Mouse (Mus musculus) limb, embryonic 14.5 days (tissue): Measurements from ENCODE around the gene Cs. TPM values are rescaled to one million over a fixed set of nuclear protein-coding genes. Genes with fewer than 3 reads are reported as not detected.
A peak's percentile ranks its signal among the peaks of the same experiment; 100 is the strongest.

Source experiments
- ATAC-seq: fragments of 200-750 bp; cut with Nextera tagmentation; 2 replicates; pipeline ENCODE4 v1.8.0; 2017; ENCODE audit warnings: low read depth, moderate number of reproducible peaks, moderate TSS enrichment; ENCODE audit not compliant: low FRiP score
- DNase-seq: peaks from one replicate; pipeline ENCODE4 v3.0.0-alpha.2; 2015; ENCODE audit warnings: low spot score
- H3K27ac ChIP-seq: fragments of 300-500 bp; sonication (generic); replicated peaks from 2 replicates; pipeline ENCODE4 v1.5.1; 2014; ENCODE audit warnings: low read depth, mild to moderate bottlenecking, low read length, moderate library complexity, mixed read lengths
- H3K27me3 ChIP-seq: fragments of 300-500 bp; sonication (generic); 2 replicates; pipeline ENCODE4 v1.6.1; 2014; ENCODE audit warnings: low read length, mixed read lengths; ENCODE audit not compliant: control insufficient read depth, insufficient read depth
- H3K36me3 ChIP-seq: fragments of 300-500 bp; sonication (generic); 2 replicates; pipeline ENCODE4 v1.6.1; 2014; ENCODE audit warnings: mild to moderate bottlenecking, low read length, moderate library complexity, mixed read lengths; ENCODE audit not compliant: control insufficient read depth, insufficient read depth
- H3K4me1 ChIP-seq: fragments of 300-500 bp; sonication (generic); 2 replicates; pipeline ENCODE4 v1.6.1; 2014; ENCODE audit warnings: antibody characterized with exemption, low read length, mixed read lengths; ENCODE audit not compliant: control insufficient read depth, insufficient read depth
- H3K4me2 ChIP-seq: fragments of 300-500 bp; sonication (generic); replicated peaks from 2 replicates; pipeline ENCODE4 v1.6.1; 2014; ENCODE audit warnings: low read depth, mild to moderate bottlenecking, low read length, moderate library complexity; ENCODE audit not compliant: severe bottlenecking
- H3K4me3 ChIP-seq: fragments of 300-500 bp; sonication (generic); replicated peaks from 2 replicates; pipeline ENCODE4 v1.5.1; 2014; ENCODE audit warnings: low read length
- H3K9ac ChIP-seq: fragments of 300-500 bp; sonication (generic); 2 replicates; pipeline ENCODE4 v1.6.1; 2014; ENCODE audit warnings: mild to moderate bottlenecking, low read depth, low read length, moderate library complexity; ENCODE audit not compliant: severe bottlenecking
- H3K9me3 ChIP-seq: fragments of 300-500 bp; sonication (generic); 2 replicates; pipeline ENCODE4 v1.6.1; 2016; ENCODE audit warnings: low read length; ENCODE audit not compliant: control insufficient read depth
- POLR2A ChIP-seq: fragments of 200-500 bp; IDR thresholded peaks from 2 replicates; pipeline ENCODE4 v1.8.0; 2012; ENCODE audit warnings: inconsistent platforms, mild to moderate bottlenecking, moderate library complexity, borderline replicate concordance; ENCODE audit not compliant: insufficient read depth, insufficient read length; ENCODE audit errors: extremely low read depth
- WGBS: fragments of 180-500 bp; shearing (Covaris S2); extraction: QIAGEN DNeasy Blood & Tissue Kit; methylation state at CpG from one replicate; pipeline ENCODE4 v1.1.7; 2014; 5-methylcytosine and 5-hydroxymethylcytosine counted together
- polyA plus RNA-seq, 2 experiments: library from polyadenylated mRNA; depleted of rRNA in 1 of 2; stranded (reverse) in 1 of 2; unstranded in 1 of 2; fragments of >200 nt; fragmentation: Nextera tagmentation in 1 of 2; extraction: Ambion mirVana in 1 of 2; gene quantifications; 2 replicates each; pipeline versions ENCODE4 v1.2.1 to v1.2.3; 2012 to 2014

Gene Cs
- polyA plus RNA-seq, 2 experiments, result 131 to 174 TPM

GRCm38 (mm10) chr10:128309654-128310053 lies 27.9 kb upstream of the Cs start:
- no peak overlapping the region for H3K27ac ChIP-seq
- H3K36me3 ChIP-seq, result peaks cover 53% of the 10 kb centered on the region
- WGBS, result 91% methylated on average over 7 of the region's 7 CpGs
- H3K4me2 ChIP-seq, result no peak overlapping the region
- peaks cover 5% of the 10 kb centered on the region; the same call in 1 of the 2 replicates for H3K4me1 ChIP-seq
- TF ChIP-seq POLR2A, result no peak
- no peaks in the 10 kb centered on the region for H3K9me3 ChIP-seq
- H3K4me3 ChIP-seq, result no peak overlapping the region
- no peaks in the 10 kb centered on the region for H3K27me3 ChIP-seq
- DNase-seq (no peak), ATAC-seq (no peak)
- H3K9ac ChIP-seq, result no peak overlapping the region

DNA sequence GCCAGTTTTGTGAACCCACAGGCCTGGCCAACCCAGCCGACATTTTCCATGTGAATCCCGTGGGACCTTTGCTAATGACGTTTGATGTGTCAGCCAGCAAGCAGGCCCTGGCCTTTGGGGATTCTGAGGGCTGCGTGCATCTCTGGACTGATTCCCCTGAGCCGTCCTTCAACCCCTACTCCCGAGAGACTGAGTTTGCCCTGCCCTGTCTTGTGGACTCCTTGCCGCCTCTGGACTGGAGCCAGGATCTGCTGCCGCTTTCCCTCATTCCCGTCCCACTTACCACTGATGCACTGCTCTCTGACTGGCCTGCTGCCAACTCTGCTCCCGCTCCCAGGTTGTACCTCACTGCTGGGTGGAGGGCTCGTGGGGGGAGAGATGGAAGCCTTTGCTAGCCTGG lies 27.4 kb upstream of the Cs start:
- Histone ChIP-seq H3K36me3 (peaks cover 58% of the 10 kb centered on the region), H3K4me2 (no peak overlapping the region), H3K27ac (no peak overlapping the region), H3K9me3 (no peaks in the 10 kb centered on the region), H3K4me3 (no peak overlapping the region), H3K9ac (no peak overlapping the region), H3K4me1 (peaks cover 5% of the 10 kb centered on the region; the same call in 1 of the 2 replicates), H3K27me3 (no peaks in the 10 kb centered on the region)
- ATAC-seq (no peak), DNase-seq (peak; percentile 17)
- 60% methylated on average over 11 of the region's 11 CpGs for WGBS
- TF ChIP-seq POLR2A, result no peak

DNA sequence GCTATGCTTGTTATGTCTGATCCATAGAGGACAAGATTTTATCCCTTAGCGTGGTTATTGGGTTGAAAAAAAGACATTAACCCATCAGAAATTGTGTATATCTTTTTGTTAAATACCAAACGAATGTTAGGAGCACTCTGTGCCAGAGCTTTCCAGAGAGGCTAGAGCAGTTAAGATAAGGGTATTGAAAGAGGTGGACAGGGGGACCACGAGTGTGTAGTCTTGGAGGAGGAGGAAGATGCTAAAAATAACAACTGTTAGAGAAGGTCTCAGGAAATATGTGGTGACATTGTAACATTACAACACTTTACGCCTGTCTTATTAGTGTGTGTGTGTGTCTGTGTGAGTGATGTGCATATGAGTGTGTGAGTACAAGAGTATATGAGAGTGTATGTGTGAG lies 26.6 kb upstream of the Cs start:
- Histone ChIP-seq H3K36me3 (peaks cover 64% of the 10 kb centered on the region), H3K4me2 (no peak overlapping the region), H3K27me3 (no peaks in the 10 kb centered on the region), H3K9ac (no peak overlapping the region), H3K27ac (no peak overlapping the region), H3K4me1 (peaks cover 5% of the 10 kb centered on the region; the same call in 1 of the 2 replicates), H3K4me3 (no peak overlapping the region), H3K9me3 (no peaks in the 10 kb centered on the region)
- no peak for ATAC-seq
- WGBS, result 82% methylated on average over 4 of the region's 4 CpGs
- no peak for DNase-seq
- no peak for TF ChIP-seq POLR2A

DNA sequence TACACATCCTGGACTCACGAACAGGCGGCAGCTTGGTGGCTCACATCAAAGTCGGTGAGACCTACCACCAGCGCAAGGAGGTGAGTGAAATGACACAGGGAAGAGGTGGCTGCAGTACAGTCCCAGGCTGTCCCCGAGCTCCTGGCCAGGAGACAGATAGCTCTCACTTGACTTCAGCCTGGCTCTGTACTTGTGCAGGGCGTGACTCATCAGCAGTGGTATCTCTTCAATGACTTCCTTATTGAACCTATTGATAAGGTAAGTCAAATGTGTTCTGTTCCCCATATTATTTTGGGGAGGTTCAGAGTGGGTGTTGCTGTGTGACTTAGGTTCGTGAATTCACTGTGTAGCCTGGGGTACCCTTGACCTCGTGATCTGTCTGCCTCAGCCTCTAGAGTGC lies 22.0 kb upstream of the Cs start:
- WGBS, result 96% methylated on average over 8 of the region's 8 CpGs
- Histone ChIP-seq H3K27ac (no peak overlapping the region), H3K4me3 (no peak overlapping the region), H3K4me2 (no peak overlapping the region), H3K9me3 (no peaks in the 10 kb centered on the region), H3K9ac (no peak overlapping the region), H3K27me3 (no peaks in the 10 kb centered on the region), H3K36me3 (peaks cover 86% of the 10 kb centered on the region), H3K4me1 (no peaks in the 10 kb centered on the region)
- no peak for TF ChIP-seq POLR2A
- DNase-seq, result no peak
- ATAC-seq, result no peak

- H3K27me3 ChIP-seq, result no peaks in the 10 kb centered on the region
- H3K36me3 ChIP-seq, result peaks cover 59% of the 10 kb centered on the region
- 55% methylated on average over 12 of the region's 12 CpGs for WGBS
- DNase-seq, result no peak
- TF ChIP-seq POLR2A, result no peak
- peak overlapping the region; percentile 89 for H3K9ac ChIP-seq
- no peak for ATAC-seq
- no peaks in the 10 kb centered on the region for H3K9me3 ChIP-seq
- H3K4me2 ChIP-seq, result peak overlapping the region; percentile 85
- H3K4me3 ChIP-seq, result peak overlapping the region; percentile 65
- peaks cover 12% of the 10 kb centered on the region for H3K4me1 ChIP-seq
- peak overlapping the region; percentile 92 for H3K27ac ChIP-seq
These were observed 15.9 kb upstream of the Cs start for GRCm38 (mm10) chr10:128321641-128322040.
